Mouse (Mus musculus) embryonic facial prominence, embryonic 12.5 days (tissue): ENCODE results near the gene Spp1. TPM values are rescaled to one million over a fixed set of nuclear protein-coding genes. Genes with fewer than 3 reads are reported as not detected.
"Not testable (repeated sequence)": the region's sequence is repeated elsewhere in the genome, so short reads cannot be mapped to it uniquely, and the experiment has no call there.

ENCODE experiments used
- ATAC-seq: fragments of 200-750 bp; cut with Nextera tagmentation; 2 replicates; pipeline ENCODE4 v1.8.0; 2017; ENCODE audit not compliant: insufficient number of reproducible peaks, insufficient read depth, low FRiP score, low TSS enrichment
- H3K27ac ChIP-seq: fragments of 300-500 bp; sonication (generic); 2 replicates; pipeline ENCODE4 v1.5.1; 2016; ENCODE audit warnings: mild to moderate bottlenecking
- H3K27me3 ChIP-seq: fragments of 300-500 bp; sonication (generic); 2 replicates; pipeline ENCODE4 v1.6.1; 2016; ENCODE audit warnings: mild to moderate bottlenecking, moderate library complexity
- H3K36me3 ChIP-seq: fragments of 300-500 bp; sonication (generic); 2 replicates; pipeline ENCODE4 v1.6.1; 2016; ENCODE audit warnings: mild to moderate bottlenecking
- H3K4me1 ChIP-seq: fragments of 300-500 bp; sonication (generic); 2 replicates; pipeline ENCODE4 v1.6.1; 2016
- H3K4me2 ChIP-seq: fragments of 300-500 bp; sonication (generic); replicated peaks from 2 replicates; pipeline ENCODE4 v1.6.1; 2016; ENCODE audit warnings: mild to moderate bottlenecking, moderate library complexity
- H3K4me3 ChIP-seq: fragments of 300-500 bp; sonication (generic); 2 replicates; pipeline ENCODE4 v1.5.1; 2016; ENCODE audit warnings: mild to moderate bottlenecking
- H3K9ac ChIP-seq: fragments of 300-500 bp; sonication (generic); 2 replicates; pipeline ENCODE4 v1.6.1; 2016; ENCODE audit warnings: mild to moderate bottlenecking, moderate library complexity
- H3K9me3 ChIP-seq: fragments of 300-500 bp; sonication (generic); 2 replicates; pipeline ENCODE4 v1.6.1; 2016; ENCODE audit warnings: mild to moderate bottlenecking, moderate library complexity
- WGBS: fragments of 180-500 bp; shearing (Covaris S2); methylation state at CpG from one replicate; pipeline ENCODE4 v1.1.7; 2016; 5-methylcytosine and 5-hydroxymethylcytosine counted together
- polyA plus RNA-seq: library from polyadenylated mRNA; unstranded; fragments of >200 nt; fragmentation: Nextera tagmentation; extraction: Ambion mirVana; gene quantifications from 2 replicates; pipeline ENCODE4 v1.2.1, GENCODE M21; 2016

Spp1 gene
- polyA plus RNA-seq, 1 experiment from 2014 or later = 11.5 TPM

DNA sequence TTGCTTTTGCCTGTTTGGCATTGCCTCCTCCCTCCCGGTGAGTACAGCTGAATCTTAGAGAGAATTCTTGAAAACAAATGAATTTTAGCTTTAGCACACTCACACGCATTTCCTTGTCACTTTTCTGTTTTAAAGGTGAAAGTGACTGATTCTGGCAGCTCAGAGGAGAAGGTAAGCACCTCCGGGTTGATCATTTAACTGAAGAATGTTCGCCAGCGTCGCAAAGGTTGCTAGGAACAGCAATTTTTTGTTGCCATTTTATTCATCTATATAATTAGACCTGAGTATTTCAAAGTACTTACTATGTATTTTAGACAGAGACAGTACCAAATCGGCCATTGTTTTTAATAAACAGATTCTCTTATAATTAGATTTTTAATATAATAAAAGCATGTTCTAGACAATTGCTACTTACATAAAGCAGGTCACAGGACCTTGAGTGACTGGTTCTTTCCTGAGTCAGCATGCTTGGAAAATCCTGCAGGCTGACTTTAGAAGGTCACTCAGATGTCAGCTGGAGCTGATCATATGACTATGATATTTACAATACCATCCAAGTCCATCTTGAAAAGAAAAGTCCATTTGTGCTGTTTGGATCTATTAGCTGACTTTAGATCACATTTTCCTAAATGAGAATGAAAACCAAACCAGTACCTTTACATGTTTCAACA, 1.6 kb downstream of the Spp1 start:
- no peak overlapping the region for H3K4me3 ChIP-seq
- no peak overlapping the region for H3K9ac ChIP-seq
- no peak for ATAC-seq
- no peak overlapping the region for H3K27ac ChIP-seq
- 84% methylated on average over 7 of the region's 7 CpGs for WGBS
- no peak overlapping the region for H3K4me2 ChIP-seq
- H3K9me3 ChIP-seq = no peaks in the 10 kb centered on the region
- no peaks in the 10 kb centered on the region; the same call in 1 of the 2 replicates for H3K4me1 ChIP-seq
- no peaks in the 10 kb centered on the region for H3K36me3 ChIP-seq
- H3K27me3 ChIP-seq = no peaks in the 10 kb centered on the region

GRCm38 (mm10) chr5:104442396-104442795, 7.5 kb downstream of the Spp1 start:
- H3K9ac ChIP-seq = no peak overlapping the region
- H3K9me3 ChIP-seq = no peaks in the 10 kb centered on the region
- H3K4me3 ChIP-seq = no peak overlapping the region
- no peak overlapping the region for H3K4me2 ChIP-seq
- no peaks in the 10 kb centered on the region for H3K27me3 ChIP-seq
- H3K36me3 ChIP-seq = no peaks in the 10 kb centered on the region
- 66% methylated on average over 6 of the region's 6 CpGs for WGBS
- H3K4me1 ChIP-seq = no peaks in the 10 kb centered on the region
- H3K27ac ChIP-seq = no peak overlapping the region
- ATAC-seq = no peak

- no peaks in the 10 kb centered on the region for H3K4me1 ChIP-seq
- H3K9me3 ChIP-seq = no peaks in the 10 kb centered on the region
- no peaks in the 10 kb centered on the region for H3K27me3 ChIP-seq
- WGBS = 65% methylated on average over 1 of the region's 1 CpGs
- no peak overlapping the region for H3K4me2 ChIP-seq
- H3K36me3 ChIP-seq = no peaks in the 10 kb centered on the region
- H3K27ac ChIP-seq = no peak overlapping the region
- no peak overlapping the region for H3K4me3 ChIP-seq
- H3K9ac ChIP-seq = no peak overlapping the region
- ATAC-seq = no peak
Measured at GRCm38 (mm10) chr5:104442850-104443249, 7.9 kb downstream of the Spp1 start.

GRCm38 (mm10) chr5:104446156-104446555, 11.2 kb downstream of the Spp1 start:
- WGBS = 10% methylated on average over 3 of the region's 3 CpGs
- ATAC-seq = no peak
- no peak overlapping the region for H3K4me3 ChIP-seq
- no peaks in the 10 kb centered on the region for H3K27me3 ChIP-seq
- H3K27ac ChIP-seq = no peak overlapping the region
- H3K9me3 ChIP-seq = no peaks in the 10 kb centered on the region
- H3K4me1 ChIP-seq = no peaks in the 10 kb centered on the region
- H3K36me3 ChIP-seq = no peaks in the 10 kb centered on the region
- no peak overlapping the region for H3K9ac ChIP-seq
- no peak overlapping the region for H3K4me2 ChIP-seq

DNA sequence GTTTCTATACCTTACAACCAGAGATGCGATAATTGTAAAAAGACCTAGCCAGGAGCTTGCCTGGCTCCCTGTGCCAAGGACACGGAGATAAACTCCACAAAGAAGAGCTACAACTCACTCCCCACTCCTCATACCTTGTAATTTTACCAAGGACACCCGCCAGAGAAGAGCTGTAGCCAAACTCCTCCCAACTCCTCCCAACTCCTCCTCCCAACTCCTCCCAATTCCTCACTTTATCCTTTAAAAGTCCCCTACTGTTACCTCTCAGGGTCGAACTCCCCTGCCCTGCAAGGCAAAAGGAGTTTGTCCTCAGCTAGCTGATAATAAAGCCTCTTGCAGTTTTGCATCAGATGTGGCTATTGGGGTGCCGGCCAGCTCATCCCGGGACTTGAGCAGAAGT, 13.4 kb downstream of the Spp1 start:
- H3K4me2 ChIP-seq, H3K4me1 ChIP-seq, H3K27me3 ChIP-seq, ATAC-seq, H3K9me3 ChIP-seq, H3K9ac ChIP-seq, H3K4me3 ChIP-seq, H3K36me3 ChIP-seq, H3K27ac ChIP-seq: not testable (repeated sequence)
- WGBS = 18% methylated on average over 6 of the region's 6 CpGs

GRCm38 (mm10) chr5:104449491-104449890, 14.6 kb downstream of the Spp1 start:
- Histone ChIP-seq H3K4me1 (no peaks in the 10 kb centered on the region), H3K27ac (no peak overlapping the region), H3K4me2 (no peak overlapping the region), H3K9ac (no peak overlapping the region), H3K4me3 (no peak overlapping the region), H3K27me3 (no peaks in the 10 kb centered on the region), H3K36me3 (no peaks in the 10 kb centered on the region), H3K9me3 (no peaks in the 10 kb centered on the region)
- WGBS = 39% methylated on average over 3 of the region's 3 CpGs
- no peak for ATAC-seq

GRCm38 (mm10) chr5:104453075-104453474, 18.2 kb downstream of the Spp1 start:
- Histone ChIP-seq H3K36me3 (no peaks in the 10 kb centered on the region), H3K4me2 (no peak overlapping the region), H3K9ac (no peak overlapping the region), H3K4me3 (no peak overlapping the region), H3K27ac (no peak overlapping the region), H3K27me3 (no peaks in the 10 kb centered on the region), H3K4me1 (no peaks in the 10 kb centered on the region), H3K9me3 (0 out of 2 replicates have a peak, but pooled peaks cover 3% of the 10 kb centered on the region)
- WGBS = 62% methylated on average over 1 of the region's 1 CpGs
- ATAC-seq = no peak

GRCm38 (mm10) chr5:104454564-104454963, 19.6 kb downstream of the Spp1 start:
- no peaks in the 10 kb centered on the region for H3K27me3 ChIP-seq
- no peaks in the 10 kb centered on the region for H3K36me3 ChIP-seq
- H3K4me3 ChIP-seq = no peak overlapping the region
- H3K9ac ChIP-seq = no peak overlapping the region
- no peak overlapping the region for H3K4me2 ChIP-seq
- H3K9me3 ChIP-seq = 0 out of 2 replicates have a peak, but pooled peaks cover 3% of the 10 kb centered on the region
- ATAC-seq = no peak
- WGBS = 89% methylated on average over 6 of the region's 6 CpGs
- H3K4me1 ChIP-seq = no peaks in the 10 kb centered on the region
- no peak overlapping the region for H3K27ac ChIP-seq

DNA sequence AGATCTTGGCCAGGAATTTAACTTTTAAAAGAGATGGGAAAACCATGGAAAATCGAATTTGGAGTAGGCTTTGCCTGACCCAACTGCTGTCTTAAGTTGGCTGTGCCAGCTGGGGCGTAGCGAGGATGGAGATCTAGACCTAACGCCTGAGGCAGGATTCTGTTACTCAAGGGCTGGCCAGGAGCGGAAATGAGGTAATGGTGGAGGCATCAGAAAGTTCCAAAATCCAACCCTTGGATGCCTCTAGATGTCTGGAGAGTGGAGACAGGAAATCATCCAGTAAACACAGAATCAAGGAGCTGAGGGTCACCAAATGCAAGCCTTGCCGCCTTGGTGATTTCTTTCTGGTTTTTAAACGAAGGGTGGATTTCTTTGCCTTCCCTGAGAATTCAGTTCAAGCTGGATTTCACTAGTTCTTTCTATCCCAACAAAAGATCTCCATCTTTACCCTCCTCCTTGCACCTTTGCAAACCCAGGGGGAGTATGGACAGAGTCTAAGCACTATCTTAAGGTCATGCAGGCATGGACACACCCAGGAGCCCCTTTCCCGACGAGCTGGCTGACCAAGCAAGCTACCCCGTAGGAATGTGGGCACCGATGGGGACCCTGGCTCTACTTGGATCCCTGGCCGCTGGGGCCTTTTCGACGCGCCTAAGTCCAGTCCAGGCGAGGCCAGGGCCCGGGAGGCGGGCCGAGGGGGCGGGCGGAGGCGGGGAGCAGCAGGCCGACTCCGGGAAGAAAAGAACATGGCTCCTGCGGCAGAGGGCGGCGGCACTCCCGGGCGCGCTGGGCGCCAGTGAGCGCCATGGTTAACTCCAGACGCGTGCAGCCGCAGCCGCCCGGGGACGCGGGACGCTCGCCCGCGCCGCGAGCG, 24.2 kb downstream of the Spp1 start, which contains the start of gene Pkd2:
Gene Pkd2, plus strand, starts transcription at position 619 of the 874 bp plus-strand sequence.
- peak within 1 kb of the TSS; percentile 96 for H3K9ac ChIP-seq
- no peaks in the 10 kb centered on the region for H3K27me3 ChIP-seq
- H3K4me1 ChIP-seq = no peaks in the 10 kb centered on the region
- H3K4me3 ChIP-seq = peak within 1 kb of the TSS; percentile 85
- peak; percentile 81 for ATAC-seq
- H3K27ac ChIP-seq = peak within 1 kb of the TSS; percentile 95
- peaks cover 7% of the 10 kb centered on the region; the same call in 1 of the 2 replicates for H3K36me3 ChIP-seq
- WGBS = 12% methylated on average over 35 of the region's 46 CpGs
- peak within 1 kb of the TSS; percentile 64 for H3K4me2 ChIP-seq
- H3K9me3 ChIP-seq = 0 out of 2 replicates have a peak, but pooled peaks cover 3% of the 10 kb centered on the region

DNA sequence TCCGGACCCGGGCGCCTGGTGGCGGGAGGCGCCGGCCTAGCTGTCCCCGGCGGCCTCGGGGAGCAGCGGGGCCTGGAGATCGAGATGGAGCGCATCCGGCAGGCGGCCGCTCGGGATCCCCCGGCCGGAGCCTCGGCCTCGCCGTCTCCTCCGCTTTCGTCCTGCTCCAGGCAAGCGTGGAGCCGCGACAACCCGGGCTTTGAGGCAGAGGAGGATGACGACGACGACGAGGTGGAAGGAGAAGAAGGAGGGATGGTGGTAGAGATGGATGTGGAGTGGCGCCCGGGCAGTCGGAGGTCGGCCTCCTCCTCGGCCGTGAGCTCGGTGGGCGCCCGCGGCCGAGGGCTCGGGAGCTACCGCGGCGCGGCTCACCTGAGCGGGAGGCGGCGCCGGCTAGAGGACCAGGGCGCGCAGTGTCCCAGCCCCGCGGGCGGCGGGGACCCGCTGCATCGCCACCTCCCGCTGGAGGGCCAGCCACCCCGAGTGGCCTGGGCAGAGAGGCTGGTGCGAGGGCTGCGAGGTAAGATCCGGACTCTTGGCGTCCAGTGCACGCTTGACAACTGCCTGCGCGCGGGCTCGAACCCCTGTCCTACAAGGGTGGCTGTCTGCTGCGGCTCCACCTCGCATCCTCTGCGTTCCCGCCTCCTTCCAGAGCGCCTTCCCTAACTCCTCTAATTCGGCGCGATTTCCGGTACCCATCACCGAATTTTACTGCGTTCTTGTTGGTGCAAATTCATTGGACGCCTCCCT, 25.0 kb downstream of the Spp1 start:
- Histone ChIP-seq H3K27ac (peak overlapping the region; percentile 95), H3K9ac (peak overlapping the region; percentile 96), H3K9me3 (0 out of 2 replicates have a peak, but pooled peaks cover 3% of the 10 kb centered on the region), H3K4me2 (peak overlapping the region; percentile 64), H3K27me3 (no peaks in the 10 kb centered on the region), H3K4me1 (no peaks in the 10 kb centered on the region), H3K36me3 (peaks cover 13% of the 10 kb centered on the region; the same call in 1 of the 2 replicates), H3K4me3 (peak overlapping the region; percentile 85)
- WGBS = under 1% methylated on average over 79 of the region's 82 CpGs
- ATAC-seq = peak; percentile 64

DNA sequence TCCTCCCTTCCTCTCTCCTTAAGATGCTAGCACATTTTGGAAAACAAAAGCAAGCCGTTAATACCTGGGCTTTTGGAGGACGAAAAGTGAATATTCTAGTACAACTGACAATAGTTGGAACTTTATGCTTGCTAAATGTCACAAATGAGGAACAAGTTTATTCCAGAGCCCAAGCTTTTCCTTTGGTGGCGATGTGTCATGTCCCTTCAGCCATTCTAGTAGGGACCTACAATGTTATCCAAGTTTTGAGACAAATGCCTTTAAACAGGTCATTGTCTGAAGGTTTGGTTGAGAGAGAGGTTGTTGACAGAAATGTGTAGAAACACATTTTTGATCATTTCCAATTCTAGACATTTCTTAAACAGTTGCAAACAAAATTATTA, 25.5 kb downstream of the Spp1 start:
- Histone ChIP-seq H3K4me3 (peak overlapping the region; percentile 85), H3K9me3 (0 out of 2 replicates have a peak, but pooled peaks cover 3% of the 10 kb centered on the region), H3K27me3 (no peaks in the 10 kb centered on the region), H3K4me1 (no peaks in the 10 kb centered on the region), H3K4me2 (peak overlapping the region; percentile 64), H3K36me3 (peaks cover 13% of the 10 kb centered on the region; the same call in 1 of the 2 replicates), H3K9ac (peak overlapping the region; percentile 96; the same call in 1 of the 2 replicates), H3K27ac (peak overlapping the region; percentile 95; the same call in 1 of the 2 replicates)
- ATAC-seq = no peak
- WGBS = 26% methylated on average over 3 of the region's 3 CpGs
